Mouse (Mus musculus): Measurements from ENCODE around the gene Zbtb34. TPM values are rescaled to one million over a fixed set of nuclear protein-coding genes. Genes with fewer than 3 reads are reported as not detected.

Zbtb34 gene
- polyA plus RNA-seq, 1 experiment from 2014 or later, result 3.8 TPM

GRCm38 (mm10) chr2:33357250-33357838 lies 73.8 kb downstream of the Zbtb34 start:
- H3K27me3 ChIP-seq (ENCODE audit: control insufficient read depth, insufficient read depth, low read length), result no peaks in the 10 kb centered on the region
- H3K9me3 ChIP-seq (replicated peaks; ENCODE audit: control insufficient read depth, low read length), result no peaks in the 10 kb centered on the region
- no peak overlapping the region for H3K9ac ChIP-seq (ENCODE audit: low read length)
- 80% methylated on average over 7 of the region's 7 CpGs for WGBS
- peaks cover 11% of the 10 kb centered on the region for H3K4me1 ChIP-seq (ENCODE audit: control insufficient read depth, insufficient read depth, low read length)
- no peaks in the 10 kb centered on the region for H3K36me3 ChIP-seq (ENCODE audit: control insufficient read depth, insufficient read depth)
- H3K4me2 ChIP-seq (ENCODE audit: low read depth, low read length), result no peak overlapping the region
- no peak overlapping the region for H3K4me3 ChIP-seq (ENCODE audit: low read length)
- no peak overlapping the region for H3K27ac ChIP-seq (ENCODE audit: low read length)
- ATAC-seq (replicated peaks; ENCODE audit: extremely low read depth, insufficient read depth, low FRiP score), result no peak

Small RNA genes lying within 50 kb of the gene (microRNA-seq; reads per million reads assigned to microRNA genes)
- gene Gm25998, result not detected

Other genes starting within 250 kb of the Zbtb34 start
- gene Angptl2, start 215.3 kb downstream of the Zbtb34 start, polyA plus RNA-seq (2015; fragmentation: Nextera tagmentation; extraction: Ambion mirVana), result 75.1 and 76.4 TPM in 2 replicates
- 4.6 and 5.3 TPM in 2 replicates for gene Ralgps1, start 59.8 kb downstream of the Zbtb34 start, polyA plus RNA-seq (2015; fragmentation: Nextera tagmentation; extraction: Ambion mirVana)
- gene Zbtb43, start 37.2 kb upstream of the Zbtb34 start, polyA plus RNA-seq (2015; fragmentation: Nextera tagmentation; extraction: Ambion mirVana), result 13.3 and 15.5 TPM in 2 replicates
- gene Lmx1b, start 209.2 kb upstream of the Zbtb34 start, polyA plus RNA-seq (2015; fragmentation: Nextera tagmentation; extraction: Ambion mirVana), result not detected in 2 replicates